1 mouse cellular context compared by ENCODE assay signal in genomic region chr19:5276531-5276930, GRCm38 (mm10).
TF ChIP-seq lines count a peak whose summit lies in the region.

No protein-coding gene starts in this region.

TF ChIP-seq in MEL, 35 proteins besides CTCF, POLR2A, EP300 and RAD21:
- no peak for TF ChIP-seq POLR2AphosphoS5 (IDR thresholded peaks at IDR 0.05; ENCODE audit: borderline replicate concordance, low read depth, low read length)
- TF ChIP-seq SMC3 (IDR thresholded peaks at IDR 0.05; ENCODE audit: low read depth, low read length) = peak; percentile 29; the same call in 1 of the 2 replicates
TF ChIP-seq in MEL: peak in this region for 1.
